Comparison of ENCODE assay signal across 9 mouse cellular contexts in the genomic region with DNA sequence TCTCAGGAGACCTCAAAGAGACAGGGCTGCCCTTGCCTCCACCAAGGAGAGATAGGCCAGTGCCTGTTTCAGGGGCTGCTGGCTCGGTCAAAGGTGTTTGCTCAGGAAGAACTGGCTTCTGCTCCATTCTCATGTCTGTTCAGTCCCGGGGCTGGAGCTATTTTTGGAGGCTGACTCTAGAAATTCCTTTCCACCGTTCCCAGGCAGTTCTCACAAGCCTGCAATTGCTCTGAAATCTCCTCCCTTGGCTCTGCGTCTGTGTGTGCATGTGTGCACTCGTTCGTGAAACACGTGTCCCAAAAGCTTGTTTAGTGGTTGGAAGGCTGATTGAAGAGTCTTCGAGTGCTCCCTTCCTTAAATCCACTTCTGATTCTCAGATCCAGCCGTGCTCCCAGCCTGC.
DNase-seq lines count a peak whose midpoint lies in the region; ATAC-seq and TF ChIP-seq lines count a peak whose summit lies in the region.
"Had no signal": no experiment of that assay in that cellular context is flagged by ENCODE, and none has a peak within 500 bp of the region (broad histone marks: within the 10 kb centered on the region; RNA-seq: fewer than 3 reads in every experiment).

No protein-coding gene starts in this region.

- no peak overlapping the region for H3K4me2 ChIP-seq in midbrain, embryonic 15.5 days
- H3K4me2 ChIP-seq: embryonic facial prominence, embryonic 13.5 days had no signal

- no peak overlapping the region for H3K9ac ChIP-seq in midbrain, embryonic 15.5 days
- H3K9ac ChIP-seq: embryonic facial prominence, embryonic 13.5 days had no signal

- H3K27ac ChIP-seq in left cerebral cortex, adult 2 months = no peak overlapping the region
- H3K27ac ChIP-seq in olfactory bulb, adult 2 months (ENCODE audit: insufficient read depth, low read depth, low read length) = 0 out of 2 replicates have a peak overlapping the region, but pooled peaks have one; percentile 37
- H3K27ac ChIP-seq in midbrain, embryonic 15.5 days = no peak overlapping the region
- H3K27ac ChIP-seq: embryonic facial prominence, embryonic 13.5 days had no signal

- no peaks in the 10 kb centered on the region for H3K27me3 ChIP-seq in midbrain, embryonic 15.5 days (replicated peaks)
- H3K27me3 ChIP-seq: embryonic facial prominence, embryonic 13.5 days had no signal

- no peak overlapping the region for H3K4me3 ChIP-seq in left cerebral cortex, adult 2 months
- no peak overlapping the region for H3K4me3 ChIP-seq in olfactory bulb, adult 2 months (ENCODE audit: insufficient read depth, low read depth, low read length)
- no peak overlapping the region for H3K4me3 ChIP-seq in midbrain, embryonic 15.5 days
- H3K4me3 ChIP-seq: embryonic facial prominence, embryonic 13.5 days had no signal

- WGBS in olfactory bulb, adult 2 months = 18% methylated on average over 9 of the region's 9 CpGs
- WGBS in midbrain, embryonic 15.5 days = 82% methylated on average over 9 of the region's 9 CpGs

- peak; percentile 25 to 47 for DNase-seq in left cerebral cortex, postnatal 10 days (ENCODE audit: extremely low spot score in 1 of 2, low spot score in 2 of 2)
- no peak for DNase-seq in left cerebral cortex, adult 2 months (ENCODE audit: extremely low spot score in 1 of 2, low spot score in 2 of 2)
- peak; percentile 60 for DNase-seq in gastrocnemius, postnatal 25 days
- peak; percentile 33 to 41 for DNase-seq in kidney, adult 8-10 months
- no peak for DNase-seq in urinary bladder, adult 18-20 months (ENCODE audit: low spot score in 2 of 2)

- peaks cover 15% of the 10 kb centered on the region for H3K4me1 ChIP-seq in olfactory bulb, adult 2 months (ENCODE audit: control insufficient read depth, insufficient read depth, low read length)
- H3K4me1 ChIP-seq in midbrain, embryonic 15.5 days = 0 out of 2 replicates have a peak, but pooled peaks cover 5% of the 10 kb centered on the region

- no peaks in the 10 kb centered on the region for H3K36me3 ChIP-seq in midbrain, embryonic 15.5 days (replicated peaks)

- no peak for ATAC-seq in midbrain, embryonic 15.5 days (replicated peaks)
- no peak for ATAC-seq in megakaryocyte progenitor cell, adult 5-6 weeks (replicated peaks; ENCODE audit: poor library complexity)

- no peaks in the 10 kb centered on the region for H3K9me3 ChIP-seq in midbrain, embryonic 15.5 days
- H3K9me3 ChIP-seq: embryonic facial prominence, embryonic 13.5 days had no signal

- intact Hi-C loops in left cerebral cortex, postnatal 10 days (cut with DNase I) = no loop called here
- intact Hi-C loops in left cerebral cortex, adult 2 months (cut with DNase I) = loop anchor here (2.0 kb wide), 1 partner anchor 1243 kb away; no protein-coding TSS in a partner anchor

- TF ChIP-seq CTCF in left cerebral cortex, adult 2 months (IDR thresholded peaks at IDR 0.05) = no peak
- no peak for TF ChIP-seq CTCF in olfactory bulb, adult 2 months (IDR thresholded peaks at IDR 0.05; ENCODE audit: insufficient read depth, low read depth, low read length)

- no peak for TF ChIP-seq POLR2A in olfactory bulb, adult 2 months (IDR thresholded peaks at IDR 0.05; ENCODE audit: insufficient read depth, low read depth, low read length)

Comparison
In these comparisons a context has a peak if more than half of its experiments do, and no peak if none do; other contexts are left out.
1. DNase-seq: peak in left cerebral cortex, postnatal 10 days (2 of 2), gastrocnemius, postnatal 25 days (single experiment) and kidney, adult 8-10 months (2 of 2); none in left cerebral cortex, adult 2 months (0 of 2) and urinary bladder, adult 18-20 months (0 of 2).